Mouse (Mus musculus) natural killer cell, adult 2 months (primary cell): ENCODE results near the gene Gm2174.

ENCODE experiments used
- DNase-seq, 2 experiments: peaks; one replicate each; pipeline ENCODE4 v3.0.0; 2022; ENCODE audit warnings: low spot score in 2 of 2

Gene Gm2174

DNA sequence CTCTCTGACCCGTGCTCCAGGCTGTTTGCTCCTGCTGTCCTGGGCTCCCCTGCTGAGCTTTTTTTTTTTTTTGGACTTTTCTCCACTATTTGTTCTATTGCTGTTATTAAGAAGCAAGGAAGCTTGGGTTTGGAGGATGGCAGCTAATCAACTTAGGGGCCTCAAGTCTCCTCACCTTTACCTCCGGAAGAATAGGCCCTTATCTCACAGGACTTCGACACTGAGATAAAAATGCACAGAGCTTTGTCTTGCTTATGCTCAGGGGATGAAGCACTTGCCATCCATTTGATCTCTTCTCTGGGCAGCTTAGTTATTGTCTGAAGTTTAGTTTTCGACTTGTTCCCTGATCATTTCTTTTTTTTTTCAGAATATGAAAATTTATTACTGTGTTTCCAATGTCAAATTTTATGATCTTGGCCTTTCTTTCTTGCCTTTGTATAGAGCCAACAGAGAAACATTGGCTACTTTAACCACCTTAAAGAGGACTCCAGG lies at the start of gene Gm2174:
Gene Gm2174, plus strand, starts transcription at position 442 of the 492 bp plus-strand sequence.
- no peak for DNase-seq

GRCm38 (mm10) chrX:56404646-56405045 lies 43.1 kb upstream of the Gm2174 start:
- DNase-seq, result peak in 1 of 2 experiments; percentile 0

GRCm38 (mm10) chrX:56405482-56405881 lies 42.3 kb upstream of the Gm2174 start:
- no peak for DNase-seq

DNA sequence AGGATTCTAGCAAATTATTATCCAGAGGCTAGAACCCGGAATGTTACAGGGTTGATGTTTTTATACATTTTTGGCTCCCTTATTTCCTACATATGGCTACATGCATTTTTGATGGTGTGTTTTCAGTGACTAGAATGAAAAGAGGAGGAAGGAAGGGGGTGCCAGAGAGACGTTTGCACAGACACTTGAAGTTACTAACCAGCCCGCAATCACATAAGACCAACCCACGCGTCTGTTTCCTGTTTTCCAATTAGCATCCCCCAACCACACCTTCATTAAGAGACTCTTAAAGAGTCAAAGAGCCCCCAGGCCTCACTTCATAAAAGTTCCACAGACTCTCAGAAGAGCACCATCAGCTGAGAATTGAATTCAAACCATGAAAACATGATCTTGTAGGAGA lies 41.6 kb upstream of the Gm2174 start:
- no peak for DNase-seq

- DNase-seq, result no peak
These were observed 31.5 kb upstream of the Gm2174 start for GRCm38 (mm10) chrX:56416277-56416676.

- peak in 1 of 2 experiments; percentile 8 for DNase-seq
These were observed 30.2 kb upstream of the Gm2174 start for GRCm38 (mm10) chrX:56417541-56417940.

DNA sequence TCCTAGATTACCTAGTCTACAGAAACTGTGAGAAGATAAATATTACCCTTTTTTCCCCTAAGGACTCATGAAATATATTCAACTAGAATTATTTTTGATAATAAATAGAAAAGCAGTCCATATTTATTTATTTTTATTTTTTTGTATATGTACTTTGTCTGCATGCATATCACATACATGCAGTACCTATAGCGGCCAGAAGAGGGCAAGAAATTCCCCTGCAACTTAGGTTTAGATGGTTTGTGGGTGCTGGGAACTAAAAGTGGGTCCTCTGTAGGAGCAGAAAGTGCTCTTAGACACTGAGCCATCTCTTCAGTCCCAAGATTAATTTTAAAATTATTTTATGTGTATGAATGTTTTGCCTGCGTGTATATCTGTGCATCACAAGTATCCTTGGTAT lies 17.2 kb upstream of the Gm2174 start:
- peak in 1 of 2 experiments; percentile 0 for DNase-seq

DNA sequence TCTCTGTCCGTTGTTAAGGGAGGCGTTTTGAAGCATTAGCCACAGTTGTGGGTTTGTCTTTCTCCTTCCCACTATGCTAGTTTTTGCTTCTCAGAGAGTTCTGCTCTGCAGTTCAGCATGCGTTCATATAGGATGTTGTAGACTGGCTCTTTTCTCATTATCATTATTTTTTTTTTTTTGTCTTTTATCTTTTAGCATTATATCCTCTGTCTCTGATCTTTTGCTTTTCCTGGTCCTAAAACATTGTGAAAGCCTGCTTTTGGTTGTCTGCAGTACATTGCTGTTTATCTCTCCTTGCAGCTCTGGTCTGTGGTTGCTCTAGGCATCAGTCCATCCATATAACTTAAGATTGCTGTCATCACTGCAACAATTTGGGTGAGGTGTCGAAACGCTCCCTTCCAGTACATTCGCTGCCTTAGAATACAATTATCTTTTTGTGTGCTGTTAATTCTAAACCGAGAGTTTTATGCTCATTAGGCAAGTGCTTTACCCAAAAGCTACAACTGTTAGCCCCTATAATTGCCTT lies 11.9 kb upstream of the Gm2174 start:
- no peak for DNase-seq

- DNase-seq, result no peak
These were observed 1.0 kb upstream of the Gm2174 start for GRCm38 (mm10) chrX:56446487-56447428.

DNA sequence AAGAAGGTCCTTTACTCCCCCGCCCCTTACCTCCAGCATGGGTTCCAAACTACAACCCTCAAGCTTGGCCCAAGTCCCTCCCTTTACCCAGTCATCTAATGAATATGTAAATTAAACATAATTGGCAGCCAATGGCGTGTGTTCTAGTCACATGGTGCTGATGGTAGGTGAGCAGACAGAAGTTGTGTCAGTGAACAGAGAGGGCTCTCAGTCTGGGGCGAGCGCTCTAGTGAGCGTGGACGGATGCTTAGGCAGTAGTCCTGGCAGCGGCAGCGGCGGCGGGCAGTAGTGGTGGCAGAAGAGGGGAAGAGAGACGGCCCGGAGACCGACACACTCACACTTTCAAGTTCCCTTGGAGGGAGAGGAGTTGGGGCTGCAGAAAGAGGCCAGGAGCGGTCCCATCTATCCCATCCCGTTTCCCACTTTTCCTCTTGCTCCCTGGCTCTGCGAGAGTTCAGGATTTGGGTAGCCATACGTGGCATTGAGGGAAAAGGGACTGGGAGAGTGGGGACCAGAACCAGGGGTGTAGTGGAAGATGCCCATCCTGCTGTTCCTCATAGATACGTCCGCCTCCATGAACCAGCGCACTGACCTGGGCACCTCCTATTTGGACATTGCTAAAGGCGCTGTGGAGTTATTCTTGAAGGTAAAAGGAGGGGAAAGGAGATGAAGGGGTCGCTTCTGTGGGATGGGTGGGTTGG lies 7.1 kb downstream of the Gm2174 start, which contains the start of gene Ints6l:
Gene Ints6l, plus strand, starts transcription at position 187 of the 701 bp plus-strand sequence.
- DNase-seq, result peak; percentile 70 to 75

DNA sequence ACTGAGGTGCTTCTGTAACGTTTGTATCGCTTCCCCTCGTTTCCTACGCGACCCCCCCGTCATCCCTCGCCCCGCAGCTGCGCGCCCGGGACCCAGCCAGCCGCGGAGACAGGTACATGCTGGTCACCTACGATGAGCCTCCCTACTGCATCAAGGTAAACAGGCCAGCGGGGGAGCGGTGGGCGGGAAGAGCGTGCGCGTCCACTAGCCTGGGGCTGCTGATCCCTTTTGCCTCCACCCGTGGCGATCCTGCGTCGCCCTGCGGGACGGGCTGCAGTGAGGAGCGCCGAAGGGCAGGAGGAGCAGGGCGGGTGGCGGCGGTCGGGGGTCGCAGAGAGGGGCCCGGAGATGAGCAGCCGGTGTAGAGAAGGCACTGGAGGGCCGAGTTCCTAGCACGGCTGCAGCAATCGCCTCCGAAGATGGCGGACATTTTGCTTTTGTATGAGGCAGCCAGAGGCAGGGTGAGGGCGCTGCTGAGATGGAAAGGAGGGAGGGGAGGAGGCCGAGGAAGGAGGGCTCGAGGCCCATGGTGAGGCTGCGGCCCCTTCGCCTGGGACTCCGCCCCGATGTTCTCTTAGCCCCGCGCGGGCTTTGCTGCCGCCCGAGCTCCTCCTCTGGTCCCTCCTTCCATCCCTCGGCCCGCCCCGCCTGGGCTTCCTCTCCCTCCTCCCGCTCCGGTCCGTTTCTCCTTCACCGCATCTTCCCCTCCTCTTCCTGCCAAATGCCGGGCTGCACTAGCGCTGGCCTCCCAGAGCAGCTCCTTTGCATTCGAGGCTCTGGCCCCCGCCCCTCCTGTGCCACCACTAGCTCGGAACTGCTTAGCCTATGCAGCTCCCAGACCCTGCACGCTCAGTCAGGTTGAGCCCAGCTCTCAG lies 7.8 kb downstream of the Gm2174 start:
- DNase-seq, result peak; percentile 76 to 83

- no peak for DNase-seq
These were observed 8.6 kb downstream of the Gm2174 start for GRCm38 (mm10) chrX:56456379-56456778.

- no peak for DNase-seq
These were observed 14.5 kb downstream of the Gm2174 start for GRCm38 (mm10) chrX:56462020-56462933.

DNA sequence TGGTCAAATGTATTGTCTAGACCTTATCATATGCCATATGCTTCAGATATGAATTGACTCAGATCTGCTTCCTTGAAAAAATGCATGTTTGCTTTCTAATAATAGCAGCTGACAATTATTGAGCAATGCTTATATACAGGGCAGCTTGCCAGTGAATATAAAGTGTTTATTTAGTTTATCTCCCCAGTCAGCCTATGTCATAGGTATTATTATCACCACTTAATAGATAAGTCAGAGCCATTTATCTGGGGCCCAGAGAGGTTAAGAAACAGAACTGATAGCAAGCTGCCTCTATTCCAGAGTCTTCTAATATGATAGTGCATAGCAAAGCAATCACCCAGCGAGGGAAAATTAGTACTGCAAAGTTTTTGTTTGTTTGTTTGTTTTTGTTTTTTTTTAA lies 17.1 kb downstream of the Gm2174 start:
- DNase-seq, result no peak

- DNase-seq, result no peak
These were observed 19.9 kb downstream of the Gm2174 start for GRCm38 (mm10) chrX:56467688-56468087.

DNA sequence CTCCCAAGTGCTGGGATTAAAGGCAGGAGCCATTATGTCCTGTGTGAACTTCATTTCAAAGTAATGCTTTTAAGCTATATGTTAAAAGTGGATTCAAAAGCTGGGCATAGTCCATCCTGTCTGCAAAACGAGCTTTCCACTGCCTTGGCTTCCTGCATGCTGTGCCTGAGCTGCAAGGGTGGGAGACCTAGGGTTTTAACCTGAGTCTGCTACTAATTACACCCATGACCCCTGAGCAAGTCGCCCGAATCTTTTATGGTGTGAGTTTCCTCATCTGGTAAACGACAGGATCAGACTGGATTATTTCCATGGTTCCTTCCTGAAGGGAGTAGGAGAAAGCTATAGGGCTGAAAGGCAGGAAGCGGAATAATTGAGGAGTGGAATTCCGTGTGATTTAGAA lies 20.7 kb downstream of the Gm2174 start:
- no peak for DNase-seq

DNA sequence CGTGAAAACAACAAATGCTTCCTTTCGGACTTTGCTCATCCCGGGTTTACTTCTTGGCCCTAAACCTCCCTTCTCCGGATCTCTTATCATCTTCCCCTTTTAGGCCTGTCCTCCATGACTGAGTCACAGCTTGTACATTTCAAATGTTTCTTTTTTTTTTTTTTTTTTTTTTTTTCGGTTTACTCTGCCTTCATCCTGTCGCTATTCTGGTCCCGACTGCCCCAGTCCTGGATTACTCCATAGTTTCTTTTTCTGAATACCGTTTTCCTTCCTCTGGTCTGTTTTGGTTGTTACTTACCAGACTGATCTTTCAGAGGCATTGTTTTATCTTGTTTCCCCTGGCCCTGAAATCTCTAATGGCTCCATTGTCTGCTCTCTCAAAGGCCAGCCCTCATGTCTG lies 26.3 kb downstream of the Gm2174 start:
- DNase-seq, result no peak

DNA sequence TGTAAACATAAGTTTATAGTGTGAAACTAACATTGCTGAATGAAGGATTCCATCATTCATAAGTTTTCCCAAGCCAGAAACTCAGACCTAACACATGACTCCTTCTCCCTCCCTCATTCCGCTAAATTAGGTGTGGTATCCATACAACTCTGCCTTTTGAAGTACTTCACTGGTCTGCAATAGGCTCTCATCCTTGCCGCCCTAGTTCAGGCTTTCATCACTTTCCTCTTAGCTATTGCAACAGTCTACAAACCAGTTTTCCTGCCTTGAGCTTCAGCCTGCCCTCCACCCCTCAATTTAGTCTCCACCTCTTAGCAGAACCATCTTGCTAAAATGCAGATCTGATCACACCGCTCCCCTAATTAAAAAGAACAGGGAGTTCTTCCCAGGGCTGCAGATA lies 29.8 kb downstream of the Gm2174 start:
- DNase-seq, result no peak

- no peak for DNase-seq
These were observed 34.1 kb downstream of the Gm2174 start for GRCm38 (mm10) chrX:56481906-56482305.

DNA sequence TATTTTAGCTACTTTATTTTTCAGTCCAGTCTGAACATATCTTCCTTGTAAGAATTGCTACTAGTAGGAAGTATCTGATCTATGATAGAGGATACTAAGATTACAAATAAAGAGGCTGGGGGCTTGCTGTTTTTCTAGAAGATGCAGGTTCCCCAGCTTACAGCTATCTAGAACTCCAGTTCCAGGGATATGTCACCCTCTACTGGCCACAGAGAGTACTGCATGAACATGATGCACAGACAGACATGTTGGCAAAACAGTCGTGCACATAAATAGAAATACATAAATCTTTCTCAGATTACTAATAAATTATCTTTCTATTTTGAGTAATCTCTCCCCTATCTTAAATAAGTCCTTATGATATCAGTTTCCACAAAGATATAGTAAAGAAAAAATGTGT lies 42.0 kb downstream of the Gm2174 start:
- peak; percentile 46 to 60 for DNase-seq
